Mouse (Mus musculus) G1E (cell line): Measurements from ENCODE around the gene D930048N14Rik. TPM values are rescaled to one million over a fixed set of nuclear protein-coding genes. Genes with fewer than 3 reads are reported as not detected.
A peak's percentile ranks its signal among the peaks of the same experiment; 100 is the strongest.

Experiments
- ATAC-seq: 2 replicates; pipeline ENCODE4 v1.8.0; 2016; ENCODE audit warnings: mild to moderate bottlenecking; ENCODE audit not compliant: insufficient number of reproducible peaks, poor library complexity, low FRiP score, severe bottlenecking; ENCODE audit errors: extremely low read depth
- DNase-seq: peaks from one replicate; pipeline ENCODE4 v3.0.0; 2012; ENCODE audit warnings: low spot score
- H3K27me3 ChIP-seq: 2 replicates; pipeline ENCODE4 v1.6.1; 2012; ENCODE audit warnings: mild to moderate bottlenecking, low read length, inconsistent platforms; ENCODE audit not compliant: insufficient read depth
- H3K36me3 ChIP-seq: replicated peaks from 2 replicates; pipeline ENCODE3; 2012; ENCODE audit warnings: mild to moderate bottlenecking, inconsistent platforms
- H3K4me1 ChIP-seq: 2 replicates; pipeline ENCODE4 v1.6.1; 2012; ENCODE audit warnings: low read depth, low read length, inconsistent platforms, mixed read lengths; ENCODE audit not compliant: insufficient read depth
- H3K4me3 ChIP-seq: 2 replicates; pipeline ENCODE4 v1.5.1; 2012; ENCODE audit warnings: low read depth, mild to moderate bottlenecking, inconsistent platforms, low read length, moderate library complexity, mixed read lengths
- H3K9me3 ChIP-seq: replicated peaks from 2 replicates; pipeline ENCODE4 v1.6.1; 2012; ENCODE audit warnings: inconsistent platforms
- CTCF ChIP-seq: IDR thresholded peaks from 2 replicates; pipeline ENCODE4 v1.5.1; 2012; ENCODE audit warnings: low read depth, low read length, inconsistent platforms, mixed read lengths
- GATA1 ChIP-seq: IDR thresholded peaks from 2 replicates; pipeline ENCODE4 v1.6.1; 2012; ENCODE audit warnings: borderline replicate concordance, low read length, inconsistent platforms, mixed read lengths
- GATA2 ChIP-seq: IDR thresholded peaks from 2 replicates; pipeline ENCODE4 v1.6.1; 2012; ENCODE audit warnings: low read depth, low read length, inconsistent platforms, borderline replicate concordance
- POLR2AphosphoS5 ChIP-seq: IDR thresholded peaks from 2 replicates; pipeline ENCODE4 v1.6.1; 2012; ENCODE audit warnings: low read depth, low read length, inconsistent platforms; ENCODE audit not compliant: insufficient replicate concordance
- TAL1 ChIP-seq: conservative IDR thresholded peaks from 2 replicates; pipeline ENCODE4 v1.6.1; 2012; ENCODE audit warnings: low read depth, low read length, inconsistent platforms, mixed read lengths
- polyA plus RNA-seq: library from polyadenylated mRNA; stranded (reverse); fragments of >175 nt; gene quantifications from 2 replicates; pipeline ENCODE4 v1.2.3, GENCODE M21; 2012
- total RNA-seq, 2 experiments: library from RNA; stranded (forward) in 1 of 2; stranded (reverse) in 1 of 2; fragments of 200-1000 nt in 1 of 2; fragments of >200 nt in 1 of 2; fragmentation: Nextera tagmentation in 1 of 2; gene quantifications; 2 replicates each; pipeline ENCODE4 v1.2.3; 2014 to 2017

D930048N14Rik gene
- total and polyA plus RNA-seq, 3 experiments: 0.05 TPM; not detected in 2

- no peak for ATAC-seq
- H3K4me1 ChIP-seq: peaks cover 57% of the 10 kb centered on the region
- TF ChIP-seq GATA2: no peak
- TF ChIP-seq TAL1: no peak
- no peak for TF ChIP-seq CTCF
- TF ChIP-seq POLR2AphosphoS5: no peak
- TF ChIP-seq GATA1: no peak
Measured at GRCm38 (mm10) chr11:51635127-51635524, 15.6 kb upstream of the D930048N14Rik start.

GRCm38 (mm10) chr11:51635525-51636322 is 15.0 kb upstream of the D930048N14Rik start, which contains the start of gene Rmnd5b:
Rmnd5b (minus strand) TSS chr11:51635896.
- Histone ChIP-seq H3K36me3 (peaks cover 37% of the 10 kb centered on the region), H3K27me3 (peaks cover 8% of the 10 kb centered on the region; the same call in 1 of the 2 replicates), H3K4me1 (peaks cover 56% of the 10 kb centered on the region), H3K4me3 (peak within 1 kb of the TSS; percentile 79), H3K9me3 (no peaks in the 10 kb centered on the region)
- DNase-seq: peak; percentile 75
- TF ChIP-seq POLR2AphosphoS5: no peak
- no peak for TF ChIP-seq TAL1
- TF ChIP-seq GATA2: no peak
- no peak for TF ChIP-seq CTCF
- no peak for TF ChIP-seq GATA1
- ATAC-seq: peak; percentile 25; the same call in 1 of the 2 replicates

More at GRCm38 (mm10) chr11:51635127-51635524, 15.6 kb upstream of the D930048N14Rik start:
- H3K27me3 ChIP-seq: peaks cover 2% of the 10 kb centered on the region; the same call in 1 of the 2 replicates
- H3K4me3 ChIP-seq: peak overlapping the region; percentile 79
- no peak for DNase-seq
- H3K36me3 ChIP-seq: peaks cover 43% of the 10 kb centered on the region
- no peaks in the 10 kb centered on the region for H3K9me3 ChIP-seq

- H3K4me1 ChIP-seq: peaks cover 50% of the 10 kb centered on the region
- peak; percentile 63 for DNase-seq
- peak overlapping the region; percentile 79 for H3K4me3 ChIP-seq
- TF ChIP-seq CTCF (peak; percentile 75), POLR2AphosphoS5 (no peak)
- ATAC-seq: peak; percentile 64
- H3K9me3 ChIP-seq: no peaks in the 10 kb centered on the region
- H3K27me3 ChIP-seq: peaks cover 11% of the 10 kb centered on the region; the same call in 1 of the 2 replicates
- peaks cover 31% of the 10 kb centered on the region for H3K36me3 ChIP-seq
Measured at GRCm38 (mm10) chr11:51636323-51636684, 14.4 kb upstream of the D930048N14Rik start.

- DNase-seq (peak; percentile 83), ATAC-seq (peak; percentile 55)
- H3K27me3 ChIP-seq: peaks cover 25% of the 10 kb centered on the region
Measured at GRCm38 (mm10) chr11:51637971-51638414, 12.8 kb upstream of the D930048N14Rik start.

GRCm38 (mm10) chr11:51638497-51638896 is 12.3 kb upstream of the D930048N14Rik start:
- Histone ChIP-seq H3K27me3 (peaks cover 30% of the 10 kb centered on the region), H3K9me3 (no peaks in the 10 kb centered on the region), H3K4me3 (no peak overlapping the region), H3K4me1 (peaks cover 46% of the 10 kb centered on the region), H3K36me3 (peaks cover 12% of the 10 kb centered on the region)
- no peak for DNase-seq
- TF ChIP-seq CTCF: no peak
- TF ChIP-seq TAL1: no peak
- no peak for TF ChIP-seq GATA1
- no peak for TF ChIP-seq POLR2AphosphoS5
- TF ChIP-seq GATA2: no peak
- ATAC-seq: no peak

More at GRCm38 (mm10) chr11:51637971-51638414, 12.8 kb upstream of the D930048N14Rik start:
- no peak for TF ChIP-seq GATA1
- no peak for TF ChIP-seq CTCF
- no peak for TF ChIP-seq POLR2AphosphoS5
- no peak for TF ChIP-seq GATA2
- no peak for TF ChIP-seq TAL1
- H3K4me3 ChIP-seq: peak overlapping the region; percentile 66; the same call in 1 of the 2 replicates
- peaks cover 16% of the 10 kb centered on the region for H3K36me3 ChIP-seq
- H3K4me1 ChIP-seq: peaks cover 41% of the 10 kb centered on the region
- no peaks in the 10 kb centered on the region for H3K9me3 ChIP-seq

GRCm38 (mm10) chr11:51640748-51641147 is 10.0 kb upstream of the D930048N14Rik start:
- Histone ChIP-seq H3K27me3 (peaks cover 51% of the 10 kb centered on the region), H3K4me1 (peaks cover 36% of the 10 kb centered on the region), H3K4me3 (no peak overlapping the region), H3K9me3 (no peaks in the 10 kb centered on the region), H3K36me3 (no peaks in the 10 kb centered on the region)
- TF ChIP-seq GATA2 (no peak), GATA1 (no peak), CTCF (no peak), POLR2AphosphoS5 (no peak), TAL1 (no peak)
- DNase-seq (no peak), ATAC-seq (no peak)
